In the genomic region with DNA sequence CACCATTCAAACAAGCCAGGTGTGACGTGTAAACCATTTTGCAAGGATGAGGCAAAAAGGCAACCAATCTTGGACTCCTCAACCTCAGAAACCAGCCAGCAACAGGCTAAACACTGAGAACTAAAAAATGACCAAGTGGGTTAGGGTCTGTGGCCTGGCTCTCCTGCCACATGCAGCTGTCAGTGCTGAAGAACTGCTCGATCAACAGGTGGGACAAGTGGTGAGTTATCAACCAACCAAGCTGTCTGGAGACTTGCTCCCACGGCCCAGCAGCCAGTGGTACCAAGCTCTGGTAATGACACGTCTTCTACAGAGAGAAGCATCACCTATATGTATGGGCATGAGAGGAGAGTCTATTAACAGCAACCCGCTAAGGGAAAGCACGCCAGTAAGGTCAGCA, we compare ENCODE assay signal across 15 mouse cellular contexts.
"Had no signal": no experiment of that assay in that cellular context is flagged by ENCODE, and none has a peak within 500 bp of the region (broad histone marks: within the 10 kb centered on the region; RNA-seq: fewer than 3 reads in every experiment).

No protein-coding gene starts in this region.

- H3K9me3 ChIP-seq: midbrain, embryonic 10.5 days; midbrain, embryonic 12.5 days; neural tube, embryonic 12.5 days; stomach, embryonic 15.5 days had no signal

- DNase-seq: lung, adult 18-20 months; lung, embryonic 14.5 days; lung, postnatal 10 days; lung, postnatal 4 days; midbrain, embryonic 14.5 days; right cerebral cortex, postnatal 14 days; thymus, adult 2 months; thymus, postnatal 25 days; thymus, postnatal 4 days had no signal

- H3K4me3 ChIP-seq: midbrain, embryonic 10.5 days; midbrain, embryonic 12.5 days; neural tube, embryonic 12.5 days; stomach, embryonic 15.5 days had no signal

- ATAC-seq: midbrain, embryonic 16.5 days had no signal

- H3K4me1 ChIP-seq: midbrain, embryonic 12.5 days; neural tube, embryonic 12.5 days; stomach, embryonic 15.5 days had no signal

- H3K27ac ChIP-seq: midbrain, embryonic 10.5 days; midbrain, embryonic 12.5 days; neural tube, embryonic 12.5 days; stomach, embryonic 15.5 days; stomach, postnatal 0 days had no signal

- H3K27me3 ChIP-seq: midbrain, embryonic 12.5 days; neural tube, embryonic 12.5 days; stomach, embryonic 15.5 days had no signal

- H3K36me3 ChIP-seq: midbrain, embryonic 10.5 days; midbrain, embryonic 12.5 days; neural tube, embryonic 12.5 days; stomach, embryonic 15.5 days had no signal

- H3K9ac ChIP-seq: lung, embryonic 14.5 days; midbrain, embryonic 12.5 days; neural tube, embryonic 12.5 days; stomach, embryonic 15.5 days had no signal

- H3K4me2 ChIP-seq: lung, embryonic 14.5 days; midbrain, embryonic 12.5 days; neural tube, embryonic 12.5 days; stomach, embryonic 15.5 days had no signal
